Mouse (Mus musculus): ENCODE measurements around the gene Fam102a. TPM values are rescaled to one million over a fixed set of nuclear protein-coding genes. Genes with fewer than 3 reads are reported as not detected.
A peak's percentile ranks its signal among the peaks of the same experiment; 100 is the strongest.

The Fam102a gene
- polyA plus RNA-seq, 1 experiment = 39.0 TPM

GRCm38 (mm10) chr2:32493301-32493701, 41.8 kb upstream of the Fam102a start:
- Histone ChIP-seq H3K27ac (ENCODE audit: insufficient read depth, low read depth, low read length) (no peak overlapping the region), H3K27me3 (replicated peaks; ENCODE audit: control insufficient read depth, insufficient read depth, low read length) (no peaks in the 10 kb centered on the region), H3K4me1 (ENCODE audit: control insufficient read depth, insufficient read depth, low read length) (peaks cover 4% of the 10 kb centered on the region; the same call in 1 of the 2 replicates), H3K4me3 (ENCODE audit: insufficient read depth, low read depth, low read length) (no peak overlapping the region), H3K36me3 (ENCODE audit: control insufficient read depth, insufficient read depth, low read length) (no peaks in the 10 kb centered on the region)
- TF ChIP-seq POLR2A (IDR thresholded peaks at IDR 0.05; ENCODE audit: low read depth, low read length) = no peak
- WGBS = 73% methylated on average over 12 of the region's 12 CpGs
- DNase-seq = no peak

GRCm38 (mm10) chr2:32494522-32494921, 40.6 kb upstream of the Fam102a start:
- Histone ChIP-seq H3K27ac (ENCODE audit: insufficient read depth, low read depth, low read length) (no peak overlapping the region), H3K4me3 (ENCODE audit: insufficient read depth, low read depth, low read length) (no peak overlapping the region), H3K4me1 (ENCODE audit: control insufficient read depth, insufficient read depth, low read length) (peaks cover 4% of the 10 kb centered on the region; the same call in 1 of the 2 replicates), H3K36me3 (ENCODE audit: control insufficient read depth, insufficient read depth, low read length) (no peaks in the 10 kb centered on the region), H3K27me3 (replicated peaks; ENCODE audit: control insufficient read depth, insufficient read depth, low read length) (no peaks in the 10 kb centered on the region)
- WGBS = 78% methylated on average over 2 of the region's 2 CpGs
- no peak for DNase-seq
- no peak for TF ChIP-seq CTCF (conservative IDR thresholded peaks at IDR 0.05; ENCODE audit: insufficient read depth, insufficient read length, low read depth, low read length)
- TF ChIP-seq POLR2A (IDR thresholded peaks at IDR 0.05; ENCODE audit: low read depth, low read length) = no peak

GRCm38 (mm10) chr2:32495185-32495726, 39.9 kb upstream of the Fam102a start:
- peaks cover 4% of the 10 kb centered on the region; the same call in 1 of the 2 replicates for H3K4me1 ChIP-seq (ENCODE audit: control insufficient read depth, insufficient read depth, low read length)
- no peaks in the 10 kb centered on the region for H3K36me3 ChIP-seq (ENCODE audit: control insufficient read depth, insufficient read depth, low read length)
- 64% methylated on average over 20 of the region's 20 CpGs for WGBS
- TF ChIP-seq POLR2A (IDR thresholded peaks at IDR 0.05; ENCODE audit: low read depth, low read length) (no peak), CTCF (conservative IDR thresholded peaks at IDR 0.05; ENCODE audit: insufficient read depth, insufficient read length, low read depth, low read length) (no peak)
- H3K27ac ChIP-seq (ENCODE audit: insufficient read depth, low read depth, low read length) = peak overlapping the region; percentile 46; the same call in 1 of the 2 replicates
- DNase-seq = peak; percentile 65
- no peaks in the 10 kb centered on the region for H3K27me3 ChIP-seq (replicated peaks; ENCODE audit: control insufficient read depth, insufficient read depth, low read length)
- H3K4me3 ChIP-seq (ENCODE audit: insufficient read depth, low read depth, low read length) = no peak overlapping the region

- Histone ChIP-seq H3K4me3 (ENCODE audit: insufficient read depth, low read depth, low read length) (no peak overlapping the region), H3K27me3 (replicated peaks; ENCODE audit: control insufficient read depth, insufficient read depth, low read length) (no peaks in the 10 kb centered on the region), H3K27ac (ENCODE audit: insufficient read depth, low read depth, low read length) (no peak overlapping the region), H3K36me3 (ENCODE audit: control insufficient read depth, insufficient read depth, low read length) (no peaks in the 10 kb centered on the region), H3K4me1 (ENCODE audit: control insufficient read depth, insufficient read depth, low read length) (peaks cover 4% of the 10 kb centered on the region; the same call in 1 of the 2 replicates)
- 54% methylated on average over 5 of the region's 5 CpGs for WGBS
- TF ChIP-seq POLR2A (IDR thresholded peaks at IDR 0.05; ENCODE audit: low read depth, low read length) (no peak), CTCF (conservative IDR thresholded peaks at IDR 0.05; ENCODE audit: insufficient read depth, insufficient read length, low read depth, low read length) (no peak)
- no peak for DNase-seq
Measured at GRCm38 (mm10) chr2:32496190-32496589, 38.9 kb upstream of the Fam102a start.

GRCm38 (mm10) chr2:32499365-32499764, 35.8 kb upstream of the Fam102a start:
- H3K36me3 ChIP-seq (ENCODE audit: control insufficient read depth, insufficient read depth, low read length) = no peaks in the 10 kb centered on the region
- H3K4me3 ChIP-seq (ENCODE audit: insufficient read depth, low read depth, low read length) = no peak overlapping the region
- H3K27ac ChIP-seq (ENCODE audit: insufficient read depth, low read depth, low read length) = no peak overlapping the region
- TF ChIP-seq POLR2A (IDR thresholded peaks at IDR 0.05; ENCODE audit: low read depth, low read length) (no peak), CTCF (conservative IDR thresholded peaks at IDR 0.05; ENCODE audit: insufficient read depth, insufficient read length, low read depth, low read length) (no peak)
- peak; percentile 53 for DNase-seq
- peaks cover 10% of the 10 kb centered on the region for H3K4me1 ChIP-seq (ENCODE audit: control insufficient read depth, insufficient read depth, low read length)
- no peaks in the 10 kb centered on the region for H3K27me3 ChIP-seq (replicated peaks; ENCODE audit: control insufficient read depth, insufficient read depth, low read length)
- 62% methylated on average over 4 of the region's 4 CpGs for WGBS

- Histone ChIP-seq H3K4me3 (ENCODE audit: insufficient read depth, low read depth, low read length) (no peak overlapping the region), H3K27me3 (replicated peaks; ENCODE audit: control insufficient read depth, insufficient read depth, low read length) (no peaks in the 10 kb centered on the region), H3K4me1 (ENCODE audit: control insufficient read depth, insufficient read depth, low read length) (peaks cover 6% of the 10 kb centered on the region; the same call in 1 of the 2 replicates), H3K27ac (ENCODE audit: insufficient read depth, low read depth, low read length) (no peak overlapping the region), H3K36me3 (ENCODE audit: control insufficient read depth, insufficient read depth, low read length) (no peaks in the 10 kb centered on the region)
- DNase-seq = no peak
- TF ChIP-seq POLR2A (IDR thresholded peaks at IDR 0.05; ENCODE audit: low read depth, low read length) (no peak), CTCF (conservative IDR thresholded peaks at IDR 0.05; ENCODE audit: insufficient read depth, insufficient read length, low read depth, low read length) (no peak)
- WGBS = 82% methylated on average over 5 of the region's 5 CpGs
Measured at GRCm38 (mm10) chr2:32500461-32500860, 34.7 kb upstream of the Fam102a start.

GRCm38 (mm10) chr2:32501754-32502324, 33.3 kb upstream of the Fam102a start:
- 41% methylated on average over 5 of the region's 5 CpGs for WGBS
- Histone ChIP-seq H3K4me1 (ENCODE audit: control insufficient read depth, insufficient read depth, low read length) (peaks cover 6% of the 10 kb centered on the region; the same call in 1 of the 2 replicates), H3K4me3 (ENCODE audit: insufficient read depth, low read depth, low read length) (no peak overlapping the region), H3K36me3 (ENCODE audit: control insufficient read depth, insufficient read depth, low read length) (no peaks in the 10 kb centered on the region), H3K27ac (ENCODE audit: insufficient read depth, low read depth, low read length) (no peak overlapping the region), H3K27me3 (replicated peaks; ENCODE audit: control insufficient read depth, insufficient read depth, low read length) (no peaks in the 10 kb centered on the region)
- no peak for DNase-seq
- TF ChIP-seq CTCF (conservative IDR thresholded peaks at IDR 0.05; ENCODE audit: insufficient read depth, insufficient read length, low read depth, low read length) (no peak), POLR2A (IDR thresholded peaks at IDR 0.05; ENCODE audit: low read depth, low read length) (no peak)

Measured in kidney, adult 2 months (tissue).